Mouse (Mus musculus) c-Kit-negative CD71-positive TER-119-positive erythroid progenitor cells, embryonic 14.5 days (primary cell): ENCODE data around the gene Gltpd2.

ENCODE experiments used
- DNase-seq: peaks from one replicate; pipeline ENCODE4 v3.0.0-alpha.2; 2013; ENCODE audit warnings: low read depth, low spot score

The Gltpd2 gene

DNA sequence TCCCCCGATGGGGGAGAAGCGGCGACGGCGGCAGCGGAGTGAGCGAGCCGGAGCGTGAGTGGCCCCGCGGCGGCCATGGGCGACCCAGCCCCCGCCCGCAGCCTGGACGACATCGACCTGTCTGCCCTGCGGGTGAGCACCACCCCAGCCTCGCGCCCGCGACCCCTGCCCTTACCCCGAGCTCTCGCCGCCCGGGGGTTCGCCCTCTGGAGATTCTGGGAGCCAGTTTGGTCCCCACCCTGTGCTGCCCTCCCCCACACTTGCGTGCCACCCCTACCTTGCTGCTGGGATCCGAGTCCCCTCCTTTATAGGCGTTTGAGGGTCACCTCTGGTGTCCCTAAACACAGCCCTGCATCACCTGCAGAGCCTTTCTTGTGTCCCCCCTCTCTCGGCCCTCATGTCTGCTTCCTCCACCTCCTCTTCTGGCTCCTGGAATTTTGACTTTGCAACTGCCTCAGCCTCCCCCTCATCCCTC lies 44.0 kb downstream of the Gltpd2 start:
- no peak for DNase-seq

DNA sequence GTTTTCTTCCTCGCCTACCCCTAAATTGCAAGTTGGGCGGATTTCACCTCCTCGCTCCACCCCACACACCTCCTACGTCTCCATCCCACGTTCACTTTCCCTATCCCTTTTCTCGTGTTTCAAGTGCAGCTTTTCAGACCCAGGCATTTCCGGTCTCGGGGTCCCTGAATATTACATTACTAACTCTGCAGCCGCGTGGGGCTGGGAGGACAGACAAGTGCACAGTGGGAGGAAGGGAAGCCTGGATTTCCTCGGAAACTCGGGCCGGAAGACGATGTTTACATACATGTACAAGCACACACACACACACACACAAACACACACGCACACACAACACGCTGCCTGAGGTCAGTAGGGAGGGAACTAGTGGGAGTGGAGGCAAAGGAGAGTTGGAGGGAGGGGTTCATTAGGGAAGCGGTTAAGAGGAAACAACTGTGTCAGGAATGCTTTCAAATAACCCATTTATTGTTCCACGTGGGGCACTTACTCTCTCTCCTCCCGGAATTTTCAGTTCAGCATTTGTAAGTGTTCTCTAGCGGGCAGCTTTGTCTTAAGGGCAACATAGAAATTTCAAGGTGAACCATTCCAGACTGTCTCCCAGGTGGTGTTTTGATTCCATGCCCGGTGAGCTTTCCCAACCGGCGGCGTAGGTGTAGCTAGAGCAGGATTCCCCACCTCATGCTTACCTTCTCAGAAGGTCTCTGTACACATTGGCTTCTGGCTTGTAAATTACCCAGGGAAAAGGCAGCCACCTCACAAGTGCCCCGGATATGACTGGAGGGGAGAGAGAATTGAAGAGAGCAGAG lies 44.7 kb downstream of the Gltpd2 start:
- no peak for DNase-seq

- no peak for DNase-seq
Measured at GRCm38 (mm10) chr11:70564276-70564873, 45.4 kb downstream of the Gltpd2 start.

DNA sequence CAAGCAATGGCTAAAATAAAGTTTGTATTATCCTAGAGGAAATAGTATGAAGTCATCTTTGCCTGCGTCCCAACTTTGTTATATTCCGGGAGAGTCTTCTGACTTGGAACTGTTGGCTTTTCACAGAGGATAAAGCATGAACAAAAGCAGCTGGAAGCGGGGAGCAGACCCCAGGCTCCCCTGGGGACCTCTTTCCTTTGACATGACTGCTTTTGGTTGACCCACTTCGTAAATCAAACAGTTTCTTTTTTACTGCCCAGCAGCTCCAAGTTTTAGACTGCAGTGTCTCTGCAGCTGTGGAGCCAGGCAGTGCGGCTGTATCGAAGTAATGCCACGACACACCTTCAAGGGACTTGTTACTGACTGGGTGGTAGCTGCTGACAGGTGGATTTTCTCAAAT lies 47.6 kb downstream of the Gltpd2 start:
- DNase-seq, result no peak
